Mouse (Mus musculus): ENCODE data around the gene Tldc1.

DNA sequence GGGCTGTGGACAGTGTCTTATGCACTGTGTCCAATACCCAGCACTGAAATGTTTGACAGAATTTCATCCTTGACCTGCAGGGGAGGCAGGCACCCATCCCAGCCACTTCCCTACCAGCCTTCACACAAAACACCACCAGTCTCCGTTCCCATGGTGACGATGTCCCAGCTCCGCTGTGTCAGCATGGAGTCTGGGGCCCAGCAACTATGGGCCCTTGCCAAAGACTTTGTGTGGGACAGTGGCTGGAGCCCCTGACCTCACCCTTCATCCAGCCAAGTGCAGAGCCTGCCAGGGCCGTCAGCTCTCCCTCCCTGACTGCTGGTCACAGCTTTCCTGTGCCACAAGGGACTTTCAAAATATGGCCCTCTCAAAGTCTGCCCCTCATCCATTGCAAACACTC is 45.9 kb upstream of the Tldc1 start:
- TF ChIP-seq CTCF (IDR thresholded peaks at IDR 0.05; ENCODE audit: low read depth) (no peak), EP300 (IDR thresholded peaks at IDR 0.05; ENCODE audit: low read depth) (no peak)

Measured in liver, embryonic 14.5 days (tissue).